Mouse (Mus musculus) CD4-positive, CD25-positive, alpha-beta regulatory T cell (primary cell): Measurements from ENCODE around the gene Cyp2j8. TPM values are rescaled to one million over a fixed set of nuclear protein-coding genes. Genes with fewer than 3 reads are reported as not detected.

Source experiments
- polyA plus RNA-seq: library from polyadenylated mRNA; unstranded; fragments of 100-300 nt; shearing (Covaris generic); gene quantifications from one replicate; pipeline ENCODE4 v1.2.1, GENCODE M21; 2017

The Cyp2j8 gene
- not detected for polyA plus RNA-seq

GRCm38 (mm10) chr4:96507286-96507685 lies at the start of gene Cyp2j8:
Gene Cyp2j8 (minus strand): TSS chr4:96507386.

GRCm38 (mm10) chr4:96553133-96553819 lies 46.1 kb upstream of the Cyp2j8 start, which contains the start of gene Cyp2j6:
Gene Cyp2j6 (minus strand): TSS chr4:96553661.

Other genes with a start within 250 kb of the Cyp2j8 start
- not detected for gene Cyp2j11, start 158.7 kb downstream of the Cyp2j8 start, polyA plus RNA-seq
- not detected for gene Cyp2j6, start 46.3 kb upstream of the Cyp2j8 start, polyA plus RNA-seq
- not detected for gene Cyp2j9, start 84.2 kb upstream of the Cyp2j8 start, polyA plus RNA-seq
- not detected for gene Cyp2j5, start 156.8 kb upstream of the Cyp2j8 start, polyA plus RNA-seq